Mouse (Mus musculus) bone marrow, adult 2 months (tissue): ENCODE results near the gene Ugt1a5.

Source experiments
- CTCF ChIP-seq: fragments of 200-500 bp; IDR thresholded peaks from 2 replicates; pipeline ENCODE4 v1.5.1; 2011; ENCODE audit warnings: low read length, control low read depth; ENCODE audit not compliant: control insufficient read depth, insufficient read depth
- POLR2A ChIP-seq: fragments of 200-500 bp; IDR thresholded peaks from 2 replicates; pipeline ENCODE4 v1.6.1; 2011; ENCODE audit warnings: low read depth, mild to moderate bottlenecking, control low read depth, low read length, borderline replicate concordance; ENCODE audit not compliant: control insufficient read depth

DNA sequence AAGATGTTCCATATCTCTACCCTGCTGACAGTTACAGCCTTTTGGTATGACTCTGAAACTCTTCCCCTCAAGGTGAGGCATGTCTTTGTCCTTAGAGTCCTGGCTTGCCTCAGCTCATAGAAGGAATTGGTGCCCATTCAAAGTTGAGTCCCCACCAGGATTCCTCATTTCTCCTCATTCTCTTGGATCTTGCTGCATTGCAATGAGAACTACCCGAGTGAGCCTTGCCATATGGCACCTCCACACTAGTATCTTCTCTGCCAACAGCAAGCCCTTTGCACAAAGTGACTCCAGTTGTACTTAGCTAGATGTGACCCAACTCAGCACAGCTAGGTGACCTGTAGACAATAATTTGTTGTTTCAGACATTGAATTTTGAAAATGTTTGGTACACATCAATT lies 57.8 kb downstream of the Ugt1a5 start:
- TF ChIP-seq CTCF (no peak), POLR2A (no peak)
